Mouse (Mus musculus) CH12.LX (cell line): ENCODE measurements at regions not wholly inside any gene's neighbourhood (a gene's known extent, or its start where the extent isn't known, plus 50 kb on each side); places are given as distances from the start of the nearest gene placed in this dataset.

Experiments used
- DNase-seq: peaks from one replicate; pipeline ENCODE4 v3.0.0-alpha.2; 2013; ENCODE audit errors: extremely low read depth
- H3K27ac ChIP-seq: 2 replicates; pipeline ENCODE4 v1.5.1; 2012; ENCODE audit warnings: low read depth, mild to moderate bottlenecking, control low read depth, moderate library complexity; ENCODE audit not compliant: insufficient read depth
- H3K27me3 ChIP-seq: replicated peaks from 2 replicates; pipeline ENCODE3; 2012; ENCODE audit warnings: inconsistent platforms
- H3K36me3 ChIP-seq, 2 experiments: replicated peaks in 1 of 2; 2 replicates each; pipeline versions ENCODE3 to v1.6.1; 2012; ENCODE audit warnings: inconsistent platforms in 1 of 2, low read length in 1 of 2, mild to moderate bottlenecking in 1 of 2, mixed read lengths in 1 of 2, moderate library complexity in 1 of 2; ENCODE audit not compliant: control insufficient read depth in 1 of 2, insufficient read depth in 1 of 2
- H3K4me1 ChIP-seq, 2 experiments: 2 replicates each; pipeline ENCODE4 v1.6.1; 2012; ENCODE audit warnings: inconsistent platforms in 1 of 2, moderate library complexity in 1 of 2; ENCODE audit not compliant: insufficient read depth in 2 of 2, control insufficient read depth in 1 of 2
- H3K4me2 ChIP-seq: 2 replicates; pipeline ENCODE4 v1.6.1; 2012; ENCODE audit warnings: low read depth, mild to moderate bottlenecking, control low read depth; ENCODE audit not compliant: poor library complexity, insufficient read depth, severe bottlenecking
- H3K4me3 ChIP-seq, 3 experiments: fragments of 150-350 bp in 1 of 3; sonication (generic) in 1 of 3; replicated peaks in 1 of 3; 2 replicates each; pipeline versions ENCODE3 to v1.5.1; 2011 to 2012; ENCODE audit warnings: low read depth in 2 of 3, low read length in 2 of 3, mild to moderate bottlenecking in 2 of 3, moderate library complexity in 2 of 3, control low read depth in 1 of 3, improper control_type of control experiment in 1 of 3, inconsistent platforms in 1 of 3, mixed read lengths in 1 of 3; ENCODE audit not compliant: poor library complexity in 1 of 3
- H3K79me2 ChIP-seq: replicated peaks from 2 replicates; pipeline ENCODE4 v1.6.1; 2012; ENCODE audit warnings: mild to moderate bottlenecking, moderate library complexity; ENCODE audit not compliant: control insufficient read depth, poor library complexity, insufficient read depth, severe bottlenecking; ENCODE audit errors: extremely low read depth
- H3K9ac ChIP-seq: 2 replicates; pipeline ENCODE4 v1.6.1; 2012; ENCODE audit warnings: low read depth, mild to moderate bottlenecking, control low read depth, moderate library complexity; ENCODE audit not compliant: insufficient read depth
- H3K9me3 ChIP-seq: replicated peaks from 2 replicates; pipeline ENCODE3; 2012; ENCODE audit warnings: low read length, inconsistent platforms, mixed read lengths
- CHD2 ChIP-seq: IDR thresholded peaks from 2 replicates; pipeline ENCODE4 v1.6.1; 2011; ENCODE audit warnings: low read length, improper control_type of control experiment
- CTCF ChIP-seq, 2 experiments: IDR thresholded peaks in 1 of 2; conservative IDR thresholded peaks in 1 of 2; 2 replicates each; pipeline ENCODE4 v1.5.1; 2011 to 2012; ENCODE audit warnings: low read depth in 2 of 2, low read length in 2 of 2, improper control_type of control experiment in 1 of 2, inconsistent platforms in 1 of 2, mild to moderate bottlenecking in 1 of 2, moderate library complexity in 1 of 2
- E2F4 ChIP-seq: IDR thresholded peaks from 2 replicates; pipeline ENCODE4 v1.6.1; 2011; ENCODE audit warnings: low read depth, low read length, improper control_type of control experiment; ENCODE audit not compliant: insufficient replicate concordance
- EP300 ChIP-seq: IDR thresholded peaks from 2 replicates; pipeline ENCODE4 v1.6.1; 2011; ENCODE audit warnings: low read length, improper control_type of control experiment
- GABPA ChIP-seq: IDR thresholded peaks from 2 replicates; pipeline ENCODE4 v1.6.1; 2012; ENCODE audit warnings: low read depth, low read length, improper control_type of control experiment, inconsistent platforms; ENCODE audit not compliant: insufficient replicate concordance
- JUND ChIP-seq: conservative IDR thresholded peaks from 2 replicates; pipeline ENCODE4 v1.6.1; 2011; ENCODE audit warnings: low read depth, low read length, improper control_type of control experiment
- MAZ ChIP-seq: IDR thresholded peaks from 2 replicates; pipeline ENCODE4 v1.6.1; 2012; ENCODE audit warnings: low read depth, mild to moderate bottlenecking, inconsistent platforms, low read length, improper control_type of control experiment, moderate library complexity
- NELFE ChIP-seq: IDR thresholded peaks from 2 replicates; pipeline ENCODE4 v1.6.1; 2011; ENCODE audit warnings: low read depth, low read length, improper control_type of control experiment
- NRF1 ChIP-seq: IDR thresholded peaks from 2 replicates; pipeline ENCODE4 v1.6.1; 2014; ENCODE audit warnings: low read depth, mild to moderate bottlenecking, inconsistent platforms, low read length, improper control_type of control experiment, moderate library complexity
- PAX5 ChIP-seq: IDR thresholded peaks from 2 replicates; pipeline ENCODE4 v1.6.1; 2012; ENCODE audit warnings: low read length, inconsistent platforms, mixed read lengths
- POLR2AphosphoS2 ChIP-seq: IDR thresholded peaks from 2 replicates; pipeline ENCODE4 v1.6.1; 2011; ENCODE audit warnings: low read depth, low read length, improper control_type of control experiment
- RAD21 ChIP-seq: IDR thresholded peaks from 2 replicates; pipeline ENCODE4 v1.6.1; 2011; ENCODE audit warnings: low read depth, mild to moderate bottlenecking, low read length, improper control_type of control experiment, moderate library complexity
- SMC3 ChIP-seq: IDR thresholded peaks from 2 replicates; pipeline ENCODE4 v1.6.1; 2011; ENCODE audit warnings: low read depth, low read length, improper control_type of control experiment
- TCF12 ChIP-seq: IDR thresholded peaks from 2 replicates; pipeline ENCODE4 v1.6.1; 2014; ENCODE audit warnings: low read depth, mild to moderate bottlenecking, inconsistent platforms, low read length, improper control_type of control experiment
- UBTF ChIP-seq: IDR thresholded peaks from 2 replicates; pipeline ENCODE4 v1.6.1; 2012; ENCODE audit warnings: low read depth, mild to moderate bottlenecking, inconsistent platforms, low read length, improper control_type of control experiment, moderate library complexity
- ZMIZ1 ChIP-seq: IDR thresholded peaks from 2 replicates; pipeline ENCODE4 v1.6.1; 2012; ENCODE audit warnings: low read depth, mild to moderate bottlenecking, inconsistent platforms, low read length, improper control_type of control experiment
- ZNF384 ChIP-seq: IDR thresholded peaks from 2 replicates; pipeline ENCODE4 v1.6.1; 2012; ENCODE audit warnings: low read depth, low read length, improper control_type of control experiment, inconsistent platforms
- dilution Hi-C: fragments of 300-500 bp; cut with MboI; formaldehyde crosslinking; loops from 2 replicates; pipeline ENCODE4 v1.14.3; 2020; ENCODE audit warnings: low sequenced_read_pairs; ENCODE audit not compliant: extremely low pct_unique_long_range_greater_than_20kb, extremely low pct_ligation_motif_present
- in situ Hi-C: fragments of 300-500 bp; cut with MboI; formaldehyde crosslinking; loops from 3 replicates; pipeline ENCODE4 v1.14.3; 2019; ENCODE audit warnings: low sequenced_read_pairs, low pct_ligation_motif_present, low pct_unique_long_range_greater_than_20kb, mixed read lengths

DNA sequence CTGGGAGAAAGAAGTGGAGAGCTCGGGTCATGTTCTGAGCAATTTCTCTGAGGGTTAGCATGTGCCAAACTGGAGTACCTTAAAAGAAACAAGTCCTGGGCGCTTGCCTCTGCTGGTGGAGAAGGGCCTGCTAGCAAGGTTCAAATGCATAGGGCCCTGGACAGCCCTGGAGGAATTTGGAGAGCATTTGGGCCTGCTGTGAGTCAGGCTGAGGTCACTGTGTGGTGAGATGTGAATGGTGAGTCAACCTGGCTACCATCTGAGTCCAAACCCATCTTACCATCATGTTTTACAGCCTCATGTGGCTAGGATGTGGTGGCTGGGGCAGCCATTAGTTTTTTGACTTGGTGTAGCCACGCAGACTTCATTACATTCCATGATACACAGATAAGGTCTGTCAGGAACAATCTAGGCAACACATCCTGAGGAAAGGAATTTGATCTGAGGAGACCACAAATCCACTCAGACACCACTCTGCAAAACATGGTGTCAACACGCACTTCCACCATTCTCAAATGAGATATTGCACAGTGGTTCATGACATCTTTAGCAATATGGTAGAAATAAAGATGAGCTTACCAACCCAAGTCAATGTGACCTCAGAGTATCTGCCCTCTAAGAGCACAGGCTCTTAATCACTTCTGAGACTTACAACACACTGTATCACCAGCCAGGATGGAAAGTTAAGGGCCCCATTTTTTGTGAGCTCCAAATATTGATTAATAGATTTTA lies 83.1 kb downstream of the Thbs2 start:
- in situ Hi-C loops = no loop called here
- no peak overlapping the region for H3K4me3 ChIP-seq
- no peak for DNase-seq
- no peaks in the 10 kb centered on the region for H3K79me2 ChIP-seq
- no peaks in the 10 kb centered on the region for H3K4me1 ChIP-seq
- no peaks in the 10 kb centered on the region for H3K9me3 ChIP-seq
- no peaks in the 10 kb centered on the region for H3K36me3 ChIP-seq
- H3K4me2 ChIP-seq = no peak overlapping the region
- H3K27me3 ChIP-seq = no peaks in the 10 kb centered on the region
- H3K9ac ChIP-seq = no peak overlapping the region
- TF ChIP-seq ZMIZ1 (no peak), POLR2AphosphoS2 (no peak), JUND (no peak), RAD21 (no peak), UBTF (no peak), TCF12 (no peak), EP300 (no peak), GABPA (no peak), PAX5 (no peak), NELFE (no peak), CTCF (conservative IDR thresholded peaks at IDR 0.05 in 1 of 2, IDR thresholded peaks at IDR 0.05 in 1 of 2; ENCODE audit: low read depth in 2 of 2, low read length in 2 of 2) (no peak), SMC3 (no peak), E2F4 (no peak), NRF1 (no peak), MAZ (no peak), CHD2 (no peak)
- no peak overlapping the region for H3K27ac ChIP-seq
- dilution Hi-C loops = no loop called here

GRCm38 (mm10) chr17:14608845-14609244 lies 85.2 kb downstream of the Thbs2 start:
- Histone ChIP-seq H3K79me2 (no peaks in the 10 kb centered on the region), H3K36me3 (no peaks in the 10 kb centered on the region), H3K4me3 (no peak overlapping the region), H3K27ac (no peak overlapping the region)
- TF ChIP-seq EP300 = 0 out of 2 replicates have a peak, but pooled peaks have one; percentile 17
- TF ChIP-seq ZNF384 = no peak
- TF ChIP-seq, all 38 proteins: peak for 1
- H3K9ac ChIP-seq = no peak overlapping the region
- no peaks in the 10 kb centered on the region for H3K27me3 ChIP-seq
- H3K4me2 ChIP-seq = no peak overlapping the region
- in situ Hi-C loops (no loop called here), dilution Hi-C loops (no loop called here)
- H3K9me3 ChIP-seq = no peaks in the 10 kb centered on the region
- no peaks in the 10 kb centered on the region for H3K4me1 ChIP-seq
- DNase-seq = no peak
